Mouse (Mus musculus) liver, adult 2 months (tissue): Measurements from ENCODE around the gene Sufu. TPM values are rescaled to one million over a fixed set of nuclear protein-coding genes. Genes with fewer than 3 reads are reported as not detected.

ENCODE experiments used
- DNase-seq: peaks from one replicate; pipeline ENCODE4 v3.0.0-alpha.2; 2011; ENCODE audit warnings: low read depth, low spot score; ENCODE audit errors: extremely low read depth
- H3K27ac ChIP-seq: fragments of 200-500 bp; replicated peaks from 2 replicates; pipeline ENCODE4 v1.5.1; 2012; ENCODE audit warnings: low read depth, mild to moderate bottlenecking, control low read depth, inconsistent platforms, low read length; ENCODE audit not compliant: insufficient read depth
- H3K27me3 ChIP-seq: fragments of 200-500 bp; 2 replicates; pipeline ENCODE4 v1.6.1; 2012; ENCODE audit warnings: mild to moderate bottlenecking, moderate library complexity, low read length, inconsistent platforms; ENCODE audit not compliant: control insufficient read depth, insufficient read depth
- H3K36me3 ChIP-seq: fragments of 200-500 bp; 2 replicates; pipeline ENCODE4 v1.6.1; 2012; ENCODE audit warnings: low read length, inconsistent platforms; ENCODE audit not compliant: control insufficient read depth, insufficient read depth
- H3K4me1 ChIP-seq: fragments of 200-500 bp; 2 replicates; pipeline ENCODE4 v1.6.1; 2011; ENCODE audit warnings: low read length; ENCODE audit not compliant: control insufficient read depth, insufficient read depth
- H3K4me3 ChIP-seq: fragments of 200-500 bp; 2 replicates; pipeline ENCODE4 v1.5.1; 2011; ENCODE audit warnings: low read depth, mild to moderate bottlenecking, control low read depth, low read length, moderate library complexity; ENCODE audit not compliant: insufficient read depth
- H3K79me2 ChIP-seq: fragments of 200-500 bp; 2 replicates; pipeline ENCODE4 v1.6.1; 2012; ENCODE audit warnings: inconsistent platforms, mild to moderate bottlenecking, low read length, moderate library complexity; ENCODE audit not compliant: control insufficient read depth, insufficient read depth
- H3K9ac ChIP-seq: fragments of 200-500 bp; 2 replicates; pipeline ENCODE4 v1.6.1; 2012; ENCODE audit warnings: low read depth, mild to moderate bottlenecking, control low read depth, inconsistent platforms, low read length
- CTCF ChIP-seq: fragments of 200-500 bp; IDR thresholded peaks from 2 replicates; pipeline ENCODE4 v1.5.1; 2011; ENCODE audit warnings: low read depth, low read length, control low read depth
- POLR2A ChIP-seq: fragments of 200-500 bp; IDR thresholded peaks from 2 replicates; pipeline ENCODE4 v1.6.1; 2011; ENCODE audit warnings: low read length, control low read depth; ENCODE audit not compliant: insufficient read depth; ENCODE audit errors: extremely low read depth
- WGBS: fragments of 180-500 bp; shearing (Covaris S2); methylation state at CpG from one replicate; pipeline ENCODE4 v1.1.7; 2018; 5-methylcytosine and 5-hydroxymethylcytosine counted together
- polyA plus RNA-seq: library from polyadenylated mRNA; depleted of rRNA; stranded (reverse); fragments of >200 nt; gene quantifications from 2 replicates; pipeline ENCODE4 v1.2.3, GENCODE M21; 2012
- total RNA-seq: library from RNA; depleted of rRNA; stranded (reverse); fragments of >200 nt; gene quantifications from 2 replicates; pipeline ENCODE4 v1.2.3, GENCODE M21; 2014

Sufu gene
- total and polyA plus RNA-seq, 2 experiments = 1.1 to 3.2 TPM

GRCm38 (mm10) chr19:46478242-46478641 is 81.5 kb downstream of the Sufu start:
- Histone ChIP-seq H3K36me3 (no peaks in the 10 kb centered on the region; the same call in 1 of the 2 replicates), H3K4me3 (no peak overlapping the region), H3K27ac (no peak overlapping the region), H3K4me1 (peaks cover 7% of the 10 kb centered on the region; the same call in 1 of the 2 replicates), H3K9ac (no peak overlapping the region), H3K79me2 (no peaks in the 10 kb centered on the region), H3K27me3 (no peaks in the 10 kb centered on the region)
- WGBS = 72% methylated on average over 4 of the region's 4 CpGs
- DNase-seq = no peak
- TF ChIP-seq POLR2A (no peak), CTCF (no peak)

GRCm38 (mm10) chr19:46478826-46479225 is 82.1 kb downstream of the Sufu start:
- Histone ChIP-seq H3K9ac (no peak overlapping the region), H3K36me3 (no peaks in the 10 kb centered on the region; the same call in 1 of the 2 replicates), H3K4me3 (no peak overlapping the region), H3K4me1 (peaks cover 7% of the 10 kb centered on the region), H3K27ac (peak overlapping the region; percentile 50), H3K79me2 (no peaks in the 10 kb centered on the region), H3K27me3 (no peaks in the 10 kb centered on the region)
- peak; percentile 31 for DNase-seq
- TF ChIP-seq CTCF = no peak
- TF ChIP-seq POLR2A = no peak
- 68% methylated on average over 5 of the region's 5 CpGs for WGBS

- peak overlapping the region; percentile 50 for H3K27ac ChIP-seq
- no peak for TF ChIP-seq POLR2A
- no peak for TF ChIP-seq CTCF
- no peak for DNase-seq
- H3K4me1 ChIP-seq = peaks cover 13% of the 10 kb centered on the region
- no peaks in the 10 kb centered on the region; the same call in 1 of the 2 replicates for H3K36me3 ChIP-seq
- H3K79me2 ChIP-seq = no peaks in the 10 kb centered on the region
- no peak overlapping the region for H3K9ac ChIP-seq
- no peaks in the 10 kb centered on the region for H3K27me3 ChIP-seq
- no peak overlapping the region for H3K4me3 ChIP-seq
- WGBS = 75% methylated on average over 21 of the region's 21 CpGs
These were observed 82.8 kb downstream of the Sufu start for GRCm38 (mm10) chr19:46479306-46480075.

GRCm38 (mm10) chr19:46480624-46481345 is 84.1 kb downstream of the Sufu start:
- Histone ChIP-seq H3K4me1 (peaks cover 20% of the 10 kb centered on the region), H3K79me2 (no peaks in the 10 kb centered on the region), H3K4me3 (no peak overlapping the region), H3K36me3 (no peaks in the 10 kb centered on the region), H3K27me3 (no peaks in the 10 kb centered on the region), H3K27ac (no peak overlapping the region), H3K9ac (no peak overlapping the region)
- WGBS = 85% methylated on average over 10 of the region's 10 CpGs
- TF ChIP-seq CTCF (no peak), POLR2A (no peak)
- no peak for DNase-seq

- no peak overlapping the region for H3K27ac ChIP-seq
- no peak for DNase-seq
- H3K79me2 ChIP-seq = no peaks in the 10 kb centered on the region
- no peak overlapping the region for H3K9ac ChIP-seq
- WGBS = 88% methylated on average over 3 of the region's 3 CpGs
- H3K4me1 ChIP-seq = peaks cover 20% of the 10 kb centered on the region
- TF ChIP-seq CTCF = no peak
- no peak for TF ChIP-seq POLR2A
- H3K36me3 ChIP-seq = no peaks in the 10 kb centered on the region
- no peaks in the 10 kb centered on the region for H3K27me3 ChIP-seq
- no peak overlapping the region for H3K4me3 ChIP-seq
These were observed 84.7 kb downstream of the Sufu start for GRCm38 (mm10) chr19:46481352-46481751.

- TF ChIP-seq POLR2A (no peak), CTCF (no peak)
- Histone ChIP-seq H3K4me1 (peaks cover 20% of the 10 kb centered on the region), H3K79me2 (no peaks in the 10 kb centered on the region), H3K36me3 (no peaks in the 10 kb centered on the region), H3K4me3 (no peak overlapping the region), H3K9ac (no peak overlapping the region), H3K27me3 (no peaks in the 10 kb centered on the region), H3K27ac (no peak overlapping the region)
- 52% methylated on average over 4 of the region's 4 CpGs for whole genome bisulfite sequencing
- DNase-seq = no peak
These were observed 85.1 kb downstream of the Sufu start for GRCm38 (mm10) chr19:46481756-46482155.
